Mouse (Mus musculus) erythroblast, embryonic 14.5 days (primary cell): ENCODE data around the gene G6pc.

Experiments
- GATA1 ChIP-seq: IDR thresholded peaks from 2 replicates; pipeline ENCODE4 v1.6.1; 2012; ENCODE audit warnings: low read length, inconsistent platforms, mixed read lengths
- TAL1 ChIP-seq: IDR thresholded peaks from 3 replicates; pipeline ENCODE4 v1.6.1; 2012; ENCODE audit warnings: low read length, inconsistent platforms, mixed read lengths

- TF ChIP-seq GATA1 (no peak), TAL1 (no peak)
Observed at GRCm38 (mm10) chr11:101349216-101349615, 18.1 kb upstream of the G6pc start.
